Mouse (Mus musculus): ENCODE measurements around the gene Elf5. TPM values are rescaled to one million over a fixed set of nuclear protein-coding genes. Genes with fewer than 3 reads are reported as not detected.

Elf5 gene
- polyA plus RNA-seq, 1 experiment from 2014 or later = not detected

DNA sequence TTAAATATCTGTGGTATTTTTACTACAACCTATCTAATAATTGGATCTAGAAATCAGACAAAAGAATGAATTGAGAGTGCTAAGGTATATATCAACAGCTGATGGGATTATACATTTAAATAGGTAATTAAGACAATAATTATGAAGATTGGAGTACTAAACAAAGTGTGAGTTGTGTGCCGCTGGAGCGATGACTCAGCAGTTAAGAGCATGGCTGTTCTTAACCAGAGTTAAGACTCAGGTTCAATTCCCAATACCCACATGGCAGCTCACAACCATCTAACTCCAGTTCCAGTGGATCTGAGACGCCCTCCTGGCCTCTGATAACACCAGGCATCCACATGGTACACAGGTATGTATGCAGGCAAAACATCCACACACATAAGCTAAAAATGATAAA lies 61.9 kb downstream of the Elf5 start:
- H3K4me3 ChIP-seq (ENCODE audit: low read depth, low read length) = no peak overlapping the region
- WGBS (ENCODE audit: insufficient replicate concordance) = 91% methylated on average over 3 of the region's 3 CpGs
- no peak overlapping the region for H3K4me2 ChIP-seq (ENCODE audit: low read depth, low read length)
- TF ChIP-seq CTCF (IDR thresholded peaks at IDR 0.05; ENCODE audit: low read depth) = no peak
- TF ChIP-seq EP300 (IDR thresholded peaks at IDR 0.05; ENCODE audit: low read depth) = no peak
- H3K4me1 ChIP-seq (ENCODE audit: insufficient read depth) = peaks cover 9% of the 10 kb centered on the region
- H3K9ac ChIP-seq (replicated peaks) = no peak overlapping the region
- no peak overlapping the region for H3K27ac ChIP-seq (ENCODE audit: low read depth)
- ATAC-seq (no peak), DNase-seq (no peak)
- no peaks in the 10 kb centered on the region for H3K9me3 ChIP-seq (ENCODE audit: low read length)
- peaks cover 81% of the 10 kb centered on the region for H3K36me3 ChIP-seq (replicated peaks; ENCODE audit: insufficient read depth, low read length)
- H3K27me3 ChIP-seq (ENCODE audit: insufficient read depth, low read length) = no peaks in the 10 kb centered on the region

DNA sequence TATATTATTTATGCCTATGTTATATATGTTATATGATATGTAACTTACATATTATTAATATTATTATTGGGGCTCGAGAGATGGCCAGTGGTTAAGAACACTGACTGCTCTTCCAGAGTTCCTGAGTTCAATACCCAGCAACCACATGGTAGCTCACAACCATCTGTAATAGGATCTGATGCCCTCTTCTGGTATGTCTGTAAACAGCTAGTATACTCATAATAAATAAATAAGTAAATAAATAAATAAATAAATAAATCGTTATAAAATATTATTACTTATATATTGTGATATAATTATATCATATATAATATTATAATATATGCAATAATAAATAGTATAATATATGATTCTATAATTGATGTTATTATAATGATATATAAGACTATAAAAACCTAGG lies 64.7 kb downstream of the Elf5 start:
- Histone ChIP-seq H3K9ac (replicated peaks) (no peak overlapping the region), H3K36me3 (replicated peaks; ENCODE audit: insufficient read depth, low read length) (peaks cover 61% of the 10 kb centered on the region)
- WGBS (ENCODE audit: insufficient replicate concordance) = 81% methylated on average over 2 of the region's 2 CpGs

DNA sequence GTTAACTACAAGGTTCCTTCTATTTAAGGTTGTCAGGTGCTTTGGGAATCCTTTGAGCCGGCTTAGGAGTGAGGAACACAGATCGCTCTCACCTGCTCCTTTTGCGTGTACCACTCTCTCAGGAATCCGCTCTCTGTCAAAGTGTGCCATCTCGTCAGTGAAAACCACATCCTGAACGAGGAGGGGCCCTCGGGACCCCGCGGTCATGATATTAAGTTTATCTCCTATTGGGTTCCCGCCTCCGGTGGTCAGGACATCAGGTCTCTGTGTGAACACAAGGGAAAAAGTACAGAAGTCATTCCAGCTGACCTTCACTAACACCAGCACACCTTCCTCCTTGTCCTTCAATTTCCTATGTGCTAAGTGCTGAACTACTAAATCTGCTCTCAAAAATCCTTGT lies 65.2 kb downstream of the Elf5 start:
- WGBS (ENCODE audit: insufficient replicate concordance) = 52% methylated on average over 11 of the region's 11 CpGs
- H3K4me1 ChIP-seq (ENCODE audit: insufficient read depth) = peaks cover 30% of the 10 kb centered on the region

More for the DNA sequence above, 64.7 kb downstream of the Elf5 start:
- Histone ChIP-seq H3K4me3 (ENCODE audit: low read depth, low read length) (no peak overlapping the region), H3K4me2 (ENCODE audit: low read depth, low read length) (no peak overlapping the region), H3K27me3 (ENCODE audit: insufficient read depth, low read length) (no peaks in the 10 kb centered on the region), H3K4me1 (ENCODE audit: insufficient read depth) (peaks cover 26% of the 10 kb centered on the region), H3K27ac (ENCODE audit: low read depth) (no peak overlapping the region), H3K9me3 (ENCODE audit: low read length) (no peaks in the 10 kb centered on the region)
- TF ChIP-seq EP300 (IDR thresholded peaks at IDR 0.05; ENCODE audit: low read depth) (no peak), CTCF (IDR thresholded peaks at IDR 0.05; ENCODE audit: low read depth) (no peak)
- no peak for DNase-seq
- no peak for ATAC-seq

DNA sequence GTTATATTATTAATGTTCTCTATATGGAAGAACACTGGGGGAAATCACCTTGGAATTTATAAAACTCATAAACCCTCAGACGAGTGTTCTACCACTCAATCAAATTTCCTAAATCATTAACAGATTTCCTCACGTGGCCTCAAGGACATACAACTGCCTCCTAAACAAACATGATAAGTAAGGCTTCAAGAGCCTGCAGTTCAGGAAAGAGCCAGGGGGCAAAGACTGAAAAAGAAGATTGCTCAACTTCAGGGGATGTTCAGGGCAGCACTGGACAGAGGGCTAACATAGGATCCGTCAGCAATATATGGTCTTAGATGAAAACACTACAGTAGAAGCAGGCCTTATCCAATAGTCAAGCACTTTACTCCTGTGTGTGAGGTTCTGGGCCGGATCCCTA lies 66.0 kb downstream of the Elf5 start:
- 54% methylated on average over 4 of the region's 4 CpGs for WGBS (ENCODE audit: insufficient replicate concordance)
- peak; percentile 82 for ATAC-seq
- Histone ChIP-seq H3K4me2 (ENCODE audit: low read depth, low read length) (0 out of 2 replicates have a peak overlapping the region, but pooled peaks have one; percentile 16), H3K4me1 (ENCODE audit: insufficient read depth) (peaks cover 36% of the 10 kb centered on the region), H3K9me3 (ENCODE audit: low read length) (no peaks in the 10 kb centered on the region), H3K4me3 (ENCODE audit: low read depth, low read length) (no peak overlapping the region), H3K27me3 (ENCODE audit: insufficient read depth, low read length) (no peaks in the 10 kb centered on the region), H3K27ac (ENCODE audit: low read depth) (peak overlapping the region; percentile 73), H3K9ac (replicated peaks) (no peak overlapping the region), H3K36me3 (replicated peaks; ENCODE audit: insufficient read depth, low read length) (peaks cover 55% of the 10 kb centered on the region)
- TF ChIP-seq CTCF (IDR thresholded peaks at IDR 0.05; ENCODE audit: low read depth) = no peak
- peak; percentile 53 for TF ChIP-seq EP300 (IDR thresholded peaks at IDR 0.05; ENCODE audit: low read depth)
- DNase-seq = no peak

More for the DNA sequence above, 65.2 kb downstream of the Elf5 start:
- H3K27me3 ChIP-seq (ENCODE audit: insufficient read depth, low read length) = no peaks in the 10 kb centered on the region
- ATAC-seq = no peak
- peaks cover 60% of the 10 kb centered on the region for H3K36me3 ChIP-seq (replicated peaks; ENCODE audit: insufficient read depth, low read length)
- H3K9ac ChIP-seq (replicated peaks) = 0 out of 2 replicates have a peak overlapping the region, but pooled peaks have one; percentile 5
- H3K4me2 ChIP-seq (ENCODE audit: low read depth, low read length) = peak overlapping the region; percentile 30
- H3K27ac ChIP-seq (ENCODE audit: low read depth) = peak overlapping the region; percentile 70
- no peak for DNase-seq
- H3K9me3 ChIP-seq (ENCODE audit: low read length) = no peaks in the 10 kb centered on the region
- H3K4me3 ChIP-seq (ENCODE audit: low read depth, low read length) = no peak overlapping the region
- TF ChIP-seq EP300 (IDR thresholded peaks at IDR 0.05; ENCODE audit: low read depth) (no peak), CTCF (IDR thresholded peaks at IDR 0.05; ENCODE audit: low read depth) (no peak)

DNA sequence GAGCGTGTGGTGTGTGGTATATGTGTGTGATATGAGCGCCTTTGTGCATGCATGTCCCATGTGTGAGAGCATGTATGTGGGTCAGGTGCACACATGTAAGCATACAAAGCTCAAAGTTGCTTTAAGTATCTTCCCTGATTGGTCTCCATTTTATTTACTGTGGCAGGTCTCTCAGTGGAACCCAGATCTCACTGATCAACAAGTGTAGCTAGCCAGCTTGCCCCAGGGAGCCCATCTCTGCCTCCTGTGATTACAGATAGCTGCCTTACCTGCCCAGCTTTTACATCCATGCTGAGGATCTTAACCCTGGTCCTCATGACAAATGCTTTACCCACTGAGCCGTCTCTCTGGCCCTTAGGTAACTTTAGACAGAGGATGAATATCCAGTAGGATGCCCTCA lies 66.8 kb downstream of the Elf5 start:
- ATAC-seq (no peak), DNase-seq (no peak)
- 88% methylated on average over 3 of the region's 3 CpGs for WGBS (ENCODE audit: insufficient replicate concordance)
- TF ChIP-seq CTCF (IDR thresholded peaks at IDR 0.05; ENCODE audit: low read depth) = no peak
- TF ChIP-seq EP300 (IDR thresholded peaks at IDR 0.05; ENCODE audit: low read depth) = no peak
- Histone ChIP-seq H3K4me3 (ENCODE audit: low read depth, low read length) (no peak overlapping the region), H3K27ac (ENCODE audit: low read depth) (peak overlapping the region; percentile 73), H3K9me3 (ENCODE audit: low read length) (no peaks in the 10 kb centered on the region), H3K36me3 (replicated peaks; ENCODE audit: insufficient read depth, low read length) (peaks cover 46% of the 10 kb centered on the region), H3K27me3 (ENCODE audit: insufficient read depth, low read length) (no peaks in the 10 kb centered on the region), H3K4me1 (ENCODE audit: insufficient read depth) (peaks cover 36% of the 10 kb centered on the region), H3K9ac (replicated peaks) (no peak overlapping the region), H3K4me2 (ENCODE audit: low read depth, low read length) (no peak overlapping the region)

DNA sequence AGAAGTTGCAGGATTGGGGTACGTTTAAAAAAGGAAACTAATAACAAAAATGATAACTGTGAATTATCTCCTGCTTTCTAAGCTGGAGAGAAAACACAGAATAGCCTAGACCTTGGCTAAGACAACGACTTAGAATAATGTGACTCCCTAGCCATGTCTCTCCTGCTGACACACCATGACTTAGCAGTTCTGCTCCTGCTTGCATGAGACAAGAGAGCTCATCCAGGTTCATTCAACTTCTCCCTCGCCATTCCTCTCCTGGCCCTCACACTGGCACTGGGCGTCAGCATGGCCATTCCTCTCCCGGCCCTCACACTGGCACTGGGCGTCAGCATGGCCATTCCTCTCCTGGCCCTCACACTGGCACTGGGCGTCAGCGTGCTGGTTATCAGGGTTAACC lies 68.8 kb downstream of the Elf5 start:
- Histone ChIP-seq H3K4me1 (ENCODE audit: insufficient read depth) (peaks cover 36% of the 10 kb centered on the region), H3K9ac (replicated peaks) (peak overlapping the region; percentile 59), H3K27ac (ENCODE audit: low read depth) (peak overlapping the region; percentile 100), H3K27me3 (ENCODE audit: insufficient read depth, low read length) (no peaks in the 10 kb centered on the region), H3K9me3 (ENCODE audit: low read length) (no peaks in the 10 kb centered on the region), H3K4me2 (ENCODE audit: low read depth, low read length) (peak overlapping the region; percentile 75), H3K4me3 (ENCODE audit: low read depth, low read length) (peak overlapping the region; percentile 92; the same call in 1 of the 2 replicates), H3K36me3 (replicated peaks; ENCODE audit: insufficient read depth, low read length) (peaks cover 27% of the 10 kb centered on the region)
- WGBS (ENCODE audit: insufficient replicate concordance) = 40% methylated on average over 8 of the region's 8 CpGs
- TF ChIP-seq EP300 (IDR thresholded peaks at IDR 0.05; ENCODE audit: low read depth) = peak; percentile 62; the same call in 1 of the 2 replicates
- no peak for TF ChIP-seq CTCF (IDR thresholded peaks at IDR 0.05; ENCODE audit: low read depth)
- DNase-seq (peak; percentile 49), ATAC-seq (peak; percentile 22)

Data from liver, postnatal 0 days (tissue).